In genomic region chr3:34019540-34020381, GRCm38 (mm10) we compare ENCODE assay signal across 8 mouse cellular contexts. TPM values are rescaled to one million over a fixed set of nuclear protein-coding genes. Genes with fewer than 3 reads are reported as not detected.
DNase-seq lines count a peak whose midpoint lies in the region; ATAC-seq and TF ChIP-seq lines count a peak whose summit lies in the region.

Fxr1 (plus strand) TSS chr3:34019943.

- H3K4me2 ChIP-seq in forebrain, postnatal 0 days (ENCODE audit: low read depth): peak within 1 kb of the TSS; percentile 81
- peak within 1 kb of the TSS; percentile 67 for H3K4me2 ChIP-seq in neural tube, embryonic 14.5 days (ENCODE audit: low read depth, low read length)

- H3K27me3 ChIP-seq in G1E (ENCODE audit: insufficient read depth, low read length): no peaks in the 10 kb centered on the region
- H3K27me3 ChIP-seq in cerebellum, adult 2 months (ENCODE audit: control insufficient read depth, insufficient read depth, low read length): no peaks in the 10 kb centered on the region
- no peaks in the 10 kb centered on the region for H3K27me3 ChIP-seq in forebrain, postnatal 0 days (ENCODE audit: insufficient read depth, low read length)
- no peaks in the 10 kb centered on the region for H3K27me3 ChIP-seq in neural tube, embryonic 14.5 days (ENCODE audit: control insufficient read depth, insufficient read depth, low read length)
- H3K27me3 ChIP-seq in testis, adult 2 months (ENCODE audit: control insufficient read depth, insufficient read depth, low read length): no peaks in the 10 kb centered on the region

- WGBS in cerebellum, adult 2 months: 1% methylated on average over 66 of the region's 97 CpGs
- 3% methylated on average over 83 of the region's 97 CpGs for WGBS in forebrain, postnatal 0 days
- WGBS in neural tube, embryonic 14.5 days: under 1% methylated on average over 53 of the region's 97 CpGs

- peaks cover 43% of the 10 kb centered on the region for H3K4me1 ChIP-seq in G1E (ENCODE audit: insufficient read depth, low read depth, low read length)
- H3K4me1 ChIP-seq in cerebellum, adult 2 months (ENCODE audit: control insufficient read depth, insufficient read depth, low read length): peaks cover 2% of the 10 kb centered on the region; the same call in 1 of the 2 replicates
- H3K4me1 ChIP-seq in forebrain, postnatal 0 days (ENCODE audit: insufficient read depth): peaks cover 8% of the 10 kb centered on the region; the same call in 1 of the 2 replicates
- H3K4me1 ChIP-seq in neural tube, embryonic 14.5 days (ENCODE audit: control insufficient read depth, insufficient read depth, low read length): peaks cover 10% of the 10 kb centered on the region; the same call in 1 of the 2 replicates
- no peaks in the 10 kb centered on the region for H3K4me1 ChIP-seq in testis, adult 2 months (ENCODE audit: control insufficient read depth, insufficient read depth, low read length)

- intact Hi-C loops in heart, postnatal 36 days (cut with DNase I): loop anchor here (2.0 to 5.0 kb wide), 3 partner anchors 48 to 217 kb away; partner anchors contain the start of gene Dnajc19

- ATAC-seq in G1E (ENCODE audit: extremely low read depth, insufficient number of reproducible peaks, low FRiP score, poor library complexity, severe bottlenecking): peak; percentile 52
- ATAC-seq in forebrain, postnatal 0 days: peak; percentile 94
- ATAC-seq in neural tube, embryonic 14.5 days (ENCODE audit: low read depth): peak; percentile 97

- H3K4me3 ChIP-seq in G1E (ENCODE audit: low read depth, low read length): peak within 1 kb of the TSS; percentile 93
- H3K4me3 ChIP-seq in cerebellum, adult 2 months (replicated peaks; ENCODE audit: insufficient read depth, low read depth, low read length): peak within 1 kb of the TSS; percentile 94
- peak within 1 kb of the TSS; percentile 93 for H3K4me3 ChIP-seq in forebrain, postnatal 0 days (ENCODE audit: low read depth, low read length)
- H3K4me3 ChIP-seq in neural tube, embryonic 14.5 days (ENCODE audit: low read depth, low read length): peak within 1 kb of the TSS; percentile 78
- peak within 1 kb of the TSS; percentile 99 for H3K4me3 ChIP-seq in testis, adult 2 months (ENCODE audit: control insufficient read depth, low read depth, low read length)

- TF ChIP-seq CTCF in G1E (IDR thresholded peaks at IDR 0.05; ENCODE audit: low read depth, low read length): no peak
- TF ChIP-seq CTCF in cerebellum, adult 2 months (IDR thresholded peaks at IDR 0.05; ENCODE audit: borderline replicate concordance, insufficient read depth, low read depth, low read length): no peak
- TF ChIP-seq CTCF in forebrain, postnatal 0 days (IDR thresholded peaks at IDR 0.05; ENCODE audit: low read depth): no peak
- TF ChIP-seq CTCF in testis, adult 2 months (IDR thresholded peaks at IDR 0.05; ENCODE audit: control insufficient read depth, insufficient read depth, insufficient replicate concordance, low read depth, low read length): no peak

- peak within 1 kb of the TSS; percentile 96 for H3K9ac ChIP-seq in forebrain, postnatal 0 days
- H3K9ac ChIP-seq in neural tube, embryonic 14.5 days (replicated peaks; ENCODE audit: low read depth, low read length): peak within 1 kb of the TSS; percentile 92

- peak; percentile 68; the same call in 1 of the 2 replicates for TF ChIP-seq POLR2A in cerebellum, adult 2 months (IDR thresholded peaks at IDR 0.05; ENCODE audit: borderline replicate concordance, insufficient read depth, low read length)
- peak; percentile 82 for TF ChIP-seq POLR2A in testis, adult 2 months (IDR thresholded peaks at IDR 0.05; ENCODE audit: control insufficient read depth, low read depth, low read length)

- H3K9me3 ChIP-seq in G1E (replicated peaks): peaks cover 6% of the 10 kb centered on the region
- no peaks in the 10 kb centered on the region for H3K9me3 ChIP-seq in forebrain, postnatal 0 days (ENCODE audit: low read length)
- H3K9me3 ChIP-seq in neural tube, embryonic 14.5 days (ENCODE audit: control insufficient read depth, low read length): no peaks in the 10 kb centered on the region

- DNase-seq in G1E (ENCODE audit: low spot score): peak; percentile 85
- peak; percentile 88 to 89 for DNase-seq in cerebellum, adult 2 months
- peak; percentile 90 for DNase-seq in forebrain, postnatal 0 days
- DNase-seq in heart, postnatal 36 days: peak; percentile 85 to 87
- peak; percentile 71 to 85 for DNase-seq in layer of hippocampus, adult 18-20 months (ENCODE audit: low spot score in 2 of 2)
- DNase-seq in lung, adult 18-20 months: peak; percentile 87 to 90

- peaks cover 14% of the 10 kb centered on the region for H3K36me3 ChIP-seq in G1E (replicated peaks)
- H3K36me3 ChIP-seq in forebrain, postnatal 0 days (ENCODE audit: insufficient read depth): no peaks in the 10 kb centered on the region
- H3K36me3 ChIP-seq in neural tube, embryonic 14.5 days (ENCODE audit: control insufficient read depth, insufficient read depth, low read length): no peaks in the 10 kb centered on the region
- no peaks in the 10 kb centered on the region for H3K36me3 ChIP-seq in testis, adult 2 months (ENCODE audit: control insufficient read depth, insufficient read depth, low read length)

- H3K27ac ChIP-seq in cerebellum, adult 2 months (ENCODE audit: insufficient read depth, low read length): peak within 1 kb of the TSS; percentile 92
- H3K27ac ChIP-seq in forebrain, postnatal 0 days (ENCODE audit: low read depth, low read length): peak within 1 kb of the TSS; percentile 88
- H3K27ac ChIP-seq in neural tube, embryonic 14.5 days (ENCODE audit: low read depth, low read length): peak within 1 kb of the TSS; percentile 90
- peak within 1 kb of the TSS; percentile 97 for H3K27ac ChIP-seq in testis, adult 2 months (ENCODE audit: control insufficient read depth, insufficient read depth, low read depth, low read length)

RNA-seq across cellular contexts. Expression of gene Fxr1, which starts in this region (rescaled TPM):
- total RNA-seq in G1E (2014; fragmentation: Nextera tagmentation) (203 and 214 TPM in 2 replicates), G1E (2017) (226 and 280 TPM in 2 replicates)
- 19.3 and 26.6 TPM in 2 replicates for polyA plus RNA-seq in G1E (2012)
- polyA plus RNA-seq in cerebellum, adult 2 months (2012; rRNA removed): 56.8 and 62.8 TPM in 2 replicates
- 72.5 and 79.5 TPM in 2 replicates for total RNA-seq in forebrain, postnatal 0 days (2014; rRNA removed)
- 24.6 and 27.3 TPM in 2 replicates for polyA plus RNA-seq in forebrain, postnatal 0 days (2015; fragmentation: Nextera tagmentation; extraction: Ambion mirVana)
- 100 to 1,000 TPM; 184 to 189 TPM for total RNA-seq in heart, postnatal 36 days (2021)
- total RNA-seq in layer of hippocampus, adult 18-20 months (2021): 10 to 100 TPM; 88.1 to 93.1 TPM
- 43.2 and 43.4 TPM in 2 replicates for polyA plus RNA-seq in neural tube, embryonic 14.5 days (2014; fragmentation: Nextera tagmentation; extraction: Ambion mirVana)
- polyA plus RNA-seq in testis, adult 2 months (2012; rRNA removed): 175 and 211 TPM in 2 replicates

Comparison
In these comparisons a context has a peak if more than half of its experiments do, and no peak if none do; other contexts are left out.
1. Peak in every context shown above with its lines: DNase-seq, ATAC-seq, H3K4me3 ChIP-seq and H3K27ac ChIP-seq.